Mouse (Mus musculus): Measurements from ENCODE around the gene Usp49. TPM values are rescaled to one million over a fixed set of nuclear protein-coding genes. Genes with fewer than 3 reads are reported as not detected.
A peak's percentile ranks its signal among the peaks of the same experiment; 100 is the strongest.
"Not testable (repeated sequence)": the region's sequence is repeated elsewhere in the genome, so short reads cannot be mapped to it uniquely, and the experiment has no call there.

Gene Usp49
- polyA plus RNA-seq, 1 experiment from 2014 or later = 10.5 TPM

DNA sequence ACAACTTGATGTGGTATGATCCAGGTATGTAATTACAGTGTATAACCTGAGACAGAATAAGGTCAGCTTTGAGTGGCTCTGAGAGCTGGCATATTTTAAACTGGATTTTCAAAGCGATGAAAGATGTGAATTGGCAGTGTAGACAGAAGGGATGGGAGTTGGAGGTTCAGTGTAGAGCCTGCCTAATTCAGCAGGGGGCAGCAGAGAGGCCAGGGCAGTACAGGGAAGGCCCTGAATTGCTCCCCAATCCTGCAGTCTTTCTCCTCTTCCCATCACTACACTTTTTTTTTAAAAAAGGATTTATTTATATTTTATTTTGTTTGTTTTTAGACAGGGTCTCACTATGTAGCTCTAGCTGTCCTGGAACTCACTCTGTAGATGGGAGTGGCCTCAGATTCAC lies 16.5 kb upstream of the Usp49 start:
- Histone ChIP-seq H3K27ac (no peak overlapping the region), H3K27me3 (no peaks in the 10 kb centered on the region), H3K4me3 (no peak overlapping the region), H3K4me1 (peaks cover 25% of the 10 kb centered on the region), H3K36me3 (peaks cover 32% of the 10 kb centered on the region), H3K4me2 (replicated peaks) (no peak overlapping the region), H3K9ac (no peak overlapping the region), H3K9me3 (replicated peaks) (no peaks in the 10 kb centered on the region)
- WGBS = 97% methylated on average over 1 of the region's 1 CpGs
- no peak for ATAC-seq (ENCODE audit: low FRiP score)

GRCm38 (mm10) chr17:47616119-47616518 lies 14.4 kb upstream of the Usp49 start:
- no peak for ATAC-seq (ENCODE audit: low FRiP score)
- H3K4me3 ChIP-seq = no peak overlapping the region
- H3K27ac ChIP-seq = no peak overlapping the region
- H3K27me3 ChIP-seq = no peaks in the 10 kb centered on the region
- 91% methylated on average over 8 of the region's 8 CpGs for WGBS
- H3K9me3 ChIP-seq (replicated peaks) = no peaks in the 10 kb centered on the region
- peaks cover 41% of the 10 kb centered on the region for H3K36me3 ChIP-seq
- no peak overlapping the region for H3K9ac ChIP-seq
- no peak overlapping the region for H3K4me2 ChIP-seq (replicated peaks)
- H3K4me1 ChIP-seq = peaks cover 13% of the 10 kb centered on the region

GRCm38 (mm10) chr17:47616652-47617051 lies 13.8 kb upstream of the Usp49 start:
- no peaks in the 10 kb centered on the region for H3K9me3 ChIP-seq (replicated peaks)
- H3K9ac ChIP-seq = no peak overlapping the region
- ATAC-seq (ENCODE audit: low FRiP score) = no peak
- WGBS = 94% methylated on average over 4 of the region's 4 CpGs
- H3K36me3 ChIP-seq = peaks cover 46% of the 10 kb centered on the region
- H3K27ac ChIP-seq = no peak overlapping the region
- no peaks in the 10 kb centered on the region for H3K27me3 ChIP-seq
- peaks cover 13% of the 10 kb centered on the region for H3K4me1 ChIP-seq
- no peak overlapping the region for H3K4me2 ChIP-seq (replicated peaks)
- no peak overlapping the region for H3K4me3 ChIP-seq

GRCm38 (mm10) chr17:47617605-47618307 lies 12.7 kb upstream of the Usp49 start:
- Histone ChIP-seq H3K9ac (no peak overlapping the region), H3K36me3 (peaks cover 57% of the 10 kb centered on the region), H3K4me2 (replicated peaks) (no peak overlapping the region), H3K4me1 (peaks cover 3% of the 10 kb centered on the region), H3K27me3 (no peaks in the 10 kb centered on the region), H3K4me3 (no peak overlapping the region), H3K27ac (no peak overlapping the region), H3K9me3 (replicated peaks) (no peaks in the 10 kb centered on the region)
- ATAC-seq (ENCODE audit: low FRiP score) = no peak
- WGBS = 93% methylated on average over 9 of the region's 9 CpGs

GRCm38 (mm10) chr17:47618556-47619311 lies 11.8 kb upstream of the Usp49 start:
- no peaks in the 10 kb centered on the region for H3K9me3 ChIP-seq (replicated peaks)
- H3K9ac ChIP-seq = no peak overlapping the region
- 89% methylated on average over 13 of the region's 13 CpGs for WGBS
- peaks cover 64% of the 10 kb centered on the region for H3K36me3 ChIP-seq
- H3K27ac ChIP-seq = no peak overlapping the region
- no peaks in the 10 kb centered on the region for H3K4me1 ChIP-seq
- H3K4me3 ChIP-seq = no peak overlapping the region
- no peak overlapping the region for H3K4me2 ChIP-seq (replicated peaks)
- no peaks in the 10 kb centered on the region for H3K27me3 ChIP-seq
- ATAC-seq (ENCODE audit: low FRiP score) = no peak

DNA sequence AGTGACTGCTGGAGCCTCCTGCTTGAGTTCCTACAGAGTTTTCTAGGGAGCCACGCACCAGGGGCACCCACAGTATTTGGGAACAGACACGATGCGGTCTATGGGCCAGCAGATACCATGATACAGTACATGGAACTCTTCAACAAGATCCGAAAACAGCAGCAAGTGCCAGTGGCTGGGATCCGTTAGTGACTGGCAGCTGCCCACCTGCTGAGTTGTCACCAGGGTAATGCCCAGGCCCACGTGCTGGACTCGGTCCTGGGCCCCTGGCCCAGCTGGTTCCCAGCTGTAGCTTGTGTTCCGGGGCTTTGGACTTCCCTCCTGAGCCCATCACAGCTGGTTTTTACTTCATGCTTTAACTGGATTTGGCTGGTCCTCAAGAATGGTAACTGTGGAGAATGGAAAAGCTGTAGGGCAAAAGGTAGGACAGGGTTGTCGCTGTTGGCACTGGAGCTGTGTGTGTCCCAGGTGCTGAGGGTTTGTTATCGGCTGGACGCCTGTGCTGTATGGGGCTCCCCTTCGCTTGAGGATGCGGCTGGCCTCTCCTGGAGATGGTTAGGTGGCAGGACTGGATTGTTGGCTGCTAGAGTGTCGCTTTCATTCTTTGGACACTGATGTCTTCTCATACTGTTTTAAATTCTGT lies 7.5 kb upstream of the Usp49 start:
- no peaks in the 10 kb centered on the region for H3K27me3 ChIP-seq
- no peaks in the 10 kb centered on the region for H3K9me3 ChIP-seq (replicated peaks)
- ATAC-seq (ENCODE audit: low FRiP score) = no peak
- no peak overlapping the region for H3K4me2 ChIP-seq (replicated peaks)
- peaks cover 67% of the 10 kb centered on the region for H3K36me3 ChIP-seq
- no peaks in the 10 kb centered on the region for H3K4me1 ChIP-seq
- H3K4me3 ChIP-seq = no peak overlapping the region
- H3K27ac ChIP-seq = no peak overlapping the region
- 96% methylated on average over 14 of the region's 14 CpGs for WGBS
- no peak overlapping the region for H3K9ac ChIP-seq

DNA sequence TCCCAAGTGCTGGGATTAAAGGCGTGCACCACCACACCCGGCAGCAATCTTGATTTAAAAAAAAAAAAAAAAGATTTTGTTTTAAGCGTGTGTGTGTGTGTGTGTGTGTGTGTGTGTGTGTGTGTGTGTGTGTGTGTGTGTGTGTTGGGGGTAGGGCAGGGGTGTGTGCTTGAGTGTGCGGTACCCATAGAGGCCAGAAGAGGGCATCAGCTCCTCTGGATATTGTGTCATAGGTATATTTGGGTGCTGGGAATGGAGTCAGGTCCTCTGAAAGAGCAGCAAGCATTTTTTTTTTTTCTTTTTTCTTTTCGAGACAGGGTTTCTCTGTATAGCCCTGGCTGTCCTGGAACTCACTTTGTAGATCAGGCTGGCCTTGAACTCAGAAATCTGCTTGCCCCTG lies 5.9 kb upstream of the Usp49 start:
- not testable (repeated sequence) for H3K9ac ChIP-seq; H3K4me3 ChIP-seq; H3K27ac ChIP-seq; ATAC-seq (ENCODE audit: low FRiP score); H3K4me1 ChIP-seq; H3K9me3 ChIP-seq (replicated peaks); H3K4me2 ChIP-seq (replicated peaks); H3K27me3 ChIP-seq
- peaks cover 60% of the 10 kb centered on the region for H3K36me3 ChIP-seq
- 97% methylated on average over 4 of the region's 5 CpGs for WGBS

DNA sequence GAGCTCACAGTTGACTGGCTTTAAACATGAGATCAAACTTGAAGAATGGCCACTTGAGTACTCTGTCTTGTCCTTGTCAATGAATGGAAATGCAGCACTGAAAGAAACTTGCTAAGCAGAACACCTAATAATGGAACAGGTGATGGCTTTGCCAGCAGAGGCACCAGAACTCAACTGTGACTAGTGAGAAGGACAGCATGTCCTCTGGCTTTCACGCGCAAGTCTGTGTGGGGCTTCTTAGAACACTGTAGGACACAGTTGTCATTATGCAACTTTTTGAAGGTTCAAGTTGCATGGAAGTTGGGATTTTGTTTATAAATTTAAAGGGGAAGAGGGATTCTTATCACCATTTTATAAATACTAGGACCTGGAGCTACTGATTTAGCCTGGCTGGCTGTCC lies 5.4 kb upstream of the Usp49 start:
- no peak overlapping the region for H3K9ac ChIP-seq
- H3K36me3 ChIP-seq = peaks cover 54% of the 10 kb centered on the region
- ATAC-seq (ENCODE audit: low FRiP score) = no peak
- H3K4me2 ChIP-seq (replicated peaks) = no peak overlapping the region
- H3K4me3 ChIP-seq = no peak overlapping the region
- no peaks in the 10 kb centered on the region for H3K27me3 ChIP-seq
- H3K9me3 ChIP-seq (replicated peaks) = no peaks in the 10 kb centered on the region
- WGBS = 99% methylated on average over 2 of the region's 2 CpGs
- H3K4me1 ChIP-seq = peaks cover 6% of the 10 kb centered on the region
- no peak overlapping the region for H3K27ac ChIP-seq

- Histone ChIP-seq H3K4me3 (no peak overlapping the region), H3K36me3 (peaks cover 49% of the 10 kb centered on the region), H3K9ac (no peak overlapping the region), H3K27ac (no peak overlapping the region), H3K4me1 (peaks cover 12% of the 10 kb centered on the region), H3K27me3 (no peaks in the 10 kb centered on the region), H3K9me3 (replicated peaks) (no peaks in the 10 kb centered on the region), H3K4me2 (replicated peaks) (no peak overlapping the region)
- ATAC-seq (ENCODE audit: low FRiP score) = no peak
- 93% methylated on average over 5 of the region's 5 CpGs for WGBS
Measured at GRCm38 (mm10) chr17:47626031-47626430, 4.5 kb upstream of the Usp49 start.

DNA sequence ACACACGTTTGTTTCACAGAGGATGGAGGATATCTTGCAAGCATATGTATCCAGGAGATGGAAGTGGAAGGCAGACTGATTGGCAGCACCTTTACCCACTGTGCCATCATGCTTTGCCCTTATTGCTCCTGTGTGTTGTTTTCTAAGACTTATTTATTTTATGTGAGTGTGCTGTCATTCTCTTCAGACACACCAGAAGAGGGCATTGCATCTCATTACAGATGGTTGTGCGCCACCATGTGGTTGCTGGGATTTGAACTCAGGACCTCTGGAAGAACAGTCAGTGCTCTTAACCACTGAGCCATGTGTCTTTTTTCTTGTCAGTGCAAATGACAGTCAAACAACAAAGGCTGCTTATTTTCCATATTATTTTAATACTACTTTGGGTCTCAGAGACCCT lies 2.7 kb upstream of the Usp49 start:
- H3K27me3 ChIP-seq = no peaks in the 10 kb centered on the region
- 0 out of 2 replicates have a peak overlapping the region, but pooled peaks have one; percentile 70 for H3K4me3 ChIP-seq
- no peak overlapping the region for H3K9ac ChIP-seq
- WGBS = 80% methylated on average over 2 of the region's 2 CpGs
- H3K36me3 ChIP-seq = peaks cover 33% of the 10 kb centered on the region
- H3K27ac ChIP-seq = no peak overlapping the region
- H3K4me2 ChIP-seq (replicated peaks) = no peak overlapping the region
- no peak for ATAC-seq (ENCODE audit: low FRiP score)
- H3K9me3 ChIP-seq (replicated peaks) = no peaks in the 10 kb centered on the region
- H3K4me1 ChIP-seq = peaks cover 26% of the 10 kb centered on the region

DNA sequence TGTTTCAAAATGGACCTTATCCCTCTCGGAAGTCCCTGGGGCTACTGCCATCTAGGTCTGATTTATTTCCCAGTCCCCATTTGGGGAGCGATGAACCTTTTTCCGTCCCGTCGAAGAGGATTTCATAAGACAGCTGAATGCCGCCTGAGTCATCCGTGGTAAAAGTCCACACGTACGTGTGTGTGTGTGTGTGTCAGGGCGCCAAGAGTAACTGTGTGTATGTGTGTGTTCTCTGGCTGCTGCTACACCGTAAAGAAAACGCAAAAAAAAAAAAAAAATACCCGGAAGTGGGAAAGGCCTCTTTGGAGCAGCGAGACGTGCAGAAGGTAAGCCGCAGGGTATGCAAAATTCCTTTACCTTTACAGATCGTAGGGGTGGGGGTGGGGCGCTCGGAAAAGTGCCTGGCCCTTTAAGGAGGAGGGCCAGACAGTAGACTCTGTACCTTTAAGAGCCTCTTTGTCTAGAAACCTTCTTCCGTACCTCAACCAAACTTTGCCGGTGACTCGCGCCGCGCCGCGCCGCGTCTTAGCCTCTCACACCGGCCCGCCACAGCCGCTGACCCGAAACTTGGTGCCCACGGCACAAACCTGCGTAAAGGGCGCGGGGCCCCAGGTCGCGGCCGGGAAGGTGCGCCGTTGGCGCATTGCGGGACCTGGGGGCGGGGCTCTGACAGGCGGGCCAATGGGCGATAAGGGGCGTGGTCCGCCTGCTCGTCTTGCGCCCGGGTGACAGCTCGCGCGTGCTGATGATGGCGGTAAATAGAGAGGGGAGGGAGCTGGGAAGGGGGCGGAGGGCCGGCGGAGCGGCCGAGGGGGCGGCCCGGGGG lies 1.4 kb upstream of the Usp49 start:
- peak overlapping the region; percentile 89 for H3K4me2 ChIP-seq (replicated peaks)
- no peaks in the 10 kb centered on the region for H3K9me3 ChIP-seq (replicated peaks)
- under 1% methylated on average over 60 of the region's 63 CpGs for WGBS
- H3K4me3 ChIP-seq = peak overlapping the region; percentile 70
- peak overlapping the region; percentile 92 for H3K27ac ChIP-seq
- peaks cover 26% of the 10 kb centered on the region for H3K4me1 ChIP-seq
- peaks cover 21% of the 10 kb centered on the region for H3K36me3 ChIP-seq
- peak overlapping the region; percentile 78 for H3K9ac ChIP-seq
- H3K27me3 ChIP-seq = no peaks in the 10 kb centered on the region
- ATAC-seq (ENCODE audit: low FRiP score) = peak; percentile 94

All from hindbrain, embryonic 12.5 days (tissue).